Mouse (Mus musculus) liver, adult 2 months (tissue): ENCODE measurements around the gene Gpatch2l. TPM values are rescaled to one million over a fixed set of nuclear protein-coding genes. Genes with fewer than 3 reads are reported as not detected.
A peak's percentile ranks its signal among the peaks of the same experiment; 100 is the strongest.

Experiments
- DNase-seq: peaks from one replicate; pipeline ENCODE4 v3.0.0-alpha.2; 2011; ENCODE audit warnings: low read depth, low spot score; ENCODE audit errors: extremely low read depth
- H3K27ac ChIP-seq: fragments of 200-500 bp; replicated peaks from 2 replicates; pipeline ENCODE4 v1.5.1; 2012; ENCODE audit warnings: low read depth, mild to moderate bottlenecking, control low read depth, inconsistent platforms, low read length; ENCODE audit not compliant: insufficient read depth
- H3K27me3 ChIP-seq: fragments of 200-500 bp; 2 replicates; pipeline ENCODE4 v1.6.1; 2012; ENCODE audit warnings: mild to moderate bottlenecking, moderate library complexity, low read length, inconsistent platforms; ENCODE audit not compliant: control insufficient read depth, insufficient read depth
- H3K36me3 ChIP-seq: fragments of 200-500 bp; 2 replicates; pipeline ENCODE4 v1.6.1; 2012; ENCODE audit warnings: low read length, inconsistent platforms; ENCODE audit not compliant: control insufficient read depth, insufficient read depth
- H3K4me1 ChIP-seq: fragments of 200-500 bp; 2 replicates; pipeline ENCODE4 v1.6.1; 2011; ENCODE audit warnings: low read length; ENCODE audit not compliant: control insufficient read depth, insufficient read depth
- H3K4me3 ChIP-seq: fragments of 200-500 bp; 2 replicates; pipeline ENCODE4 v1.5.1; 2011; ENCODE audit warnings: low read depth, mild to moderate bottlenecking, control low read depth, low read length, moderate library complexity; ENCODE audit not compliant: insufficient read depth
- H3K79me2 ChIP-seq: fragments of 200-500 bp; 2 replicates; pipeline ENCODE4 v1.6.1; 2012; ENCODE audit warnings: inconsistent platforms, mild to moderate bottlenecking, low read length, moderate library complexity; ENCODE audit not compliant: control insufficient read depth, insufficient read depth
- H3K9ac ChIP-seq: fragments of 200-500 bp; 2 replicates; pipeline ENCODE4 v1.6.1; 2012; ENCODE audit warnings: low read depth, mild to moderate bottlenecking, control low read depth, inconsistent platforms, low read length
- CTCF ChIP-seq: fragments of 200-500 bp; IDR thresholded peaks from 2 replicates; pipeline ENCODE4 v1.5.1; 2011; ENCODE audit warnings: low read depth, low read length, control low read depth
- POLR2A ChIP-seq: fragments of 200-500 bp; IDR thresholded peaks from 2 replicates; pipeline ENCODE4 v1.6.1; 2011; ENCODE audit warnings: low read length, control low read depth; ENCODE audit not compliant: insufficient read depth; ENCODE audit errors: extremely low read depth
- WGBS: fragments of 180-500 bp; shearing (Covaris S2); methylation state at CpG from one replicate; pipeline ENCODE4 v1.1.7; 2018; 5-methylcytosine and 5-hydroxymethylcytosine counted together
- polyA plus RNA-seq: library from polyadenylated mRNA; depleted of rRNA; stranded (reverse); fragments of >200 nt; gene quantifications from 2 replicates; pipeline ENCODE4 v1.2.3, GENCODE M21; 2012
- total RNA-seq: library from RNA; depleted of rRNA; stranded (reverse); fragments of >200 nt; gene quantifications from 2 replicates; pipeline ENCODE4 v1.2.3, GENCODE M21; 2014

Gene Gpatch2l
- total and polyA plus RNA-seq, 2 experiments = 6.1 to 8.7 TPM

DNA sequence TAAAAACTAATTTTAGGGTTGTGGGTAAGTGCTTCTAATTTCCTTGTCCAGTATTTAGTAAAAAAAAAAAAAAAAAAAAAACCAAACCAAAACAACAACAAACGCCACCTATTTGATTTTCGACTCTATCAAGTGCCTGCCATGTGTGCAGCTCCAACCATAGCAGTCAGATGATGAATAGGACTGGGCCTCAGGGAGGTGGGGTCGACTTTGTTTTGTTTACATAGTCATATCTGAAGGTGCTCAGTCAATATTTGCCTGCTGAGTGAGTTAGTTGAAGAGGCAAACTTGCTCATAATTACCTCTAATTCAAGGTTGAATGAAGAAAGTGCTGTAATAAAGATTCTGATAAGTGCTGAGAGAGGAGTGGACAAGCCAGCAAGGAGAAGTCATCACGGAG lies 7.4 kb upstream of the Gpatch2l start:
- WGBS = 43% methylated on average over 4 of the region's 4 CpGs

DNA sequence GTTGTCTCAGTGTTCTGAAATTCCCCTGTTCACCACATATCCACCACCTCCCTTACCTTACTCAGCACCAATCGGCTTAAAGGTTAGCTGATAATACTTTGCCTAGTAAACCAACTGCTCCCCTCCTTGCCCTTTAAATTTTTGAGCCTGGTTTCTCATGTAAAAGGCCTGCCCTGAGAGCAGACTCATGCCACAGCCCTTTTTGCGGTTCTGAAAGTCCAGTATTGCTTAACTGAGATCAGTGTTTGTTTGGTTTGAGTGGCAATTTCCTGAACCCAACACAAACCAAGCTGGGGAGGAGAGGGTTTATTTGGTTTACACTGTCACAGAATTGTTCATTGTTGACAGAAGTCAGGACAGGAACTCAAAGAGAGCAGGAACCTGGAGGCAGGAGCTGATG lies 2.9 kb upstream of the Gpatch2l start:
- H3K9ac ChIP-seq = no peak overlapping the region
- peaks cover 6% of the 10 kb centered on the region; the same call in 1 of the 2 replicates for H3K79me2 ChIP-seq

More for the DNA sequence above, 7.4 kb upstream of the Gpatch2l start:
- Histone ChIP-seq H3K27me3 (no peaks in the 10 kb centered on the region), H3K27ac (no peak overlapping the region), H3K36me3 (no peaks in the 10 kb centered on the region), H3K4me1 (no peaks in the 10 kb centered on the region), H3K9ac (no peak overlapping the region), H3K4me3 (no peak overlapping the region), H3K79me2 (no peaks in the 10 kb centered on the region)
- no peak for DNase-seq
- TF ChIP-seq POLR2A = no peak
- no peak for TF ChIP-seq CTCF

DNA sequence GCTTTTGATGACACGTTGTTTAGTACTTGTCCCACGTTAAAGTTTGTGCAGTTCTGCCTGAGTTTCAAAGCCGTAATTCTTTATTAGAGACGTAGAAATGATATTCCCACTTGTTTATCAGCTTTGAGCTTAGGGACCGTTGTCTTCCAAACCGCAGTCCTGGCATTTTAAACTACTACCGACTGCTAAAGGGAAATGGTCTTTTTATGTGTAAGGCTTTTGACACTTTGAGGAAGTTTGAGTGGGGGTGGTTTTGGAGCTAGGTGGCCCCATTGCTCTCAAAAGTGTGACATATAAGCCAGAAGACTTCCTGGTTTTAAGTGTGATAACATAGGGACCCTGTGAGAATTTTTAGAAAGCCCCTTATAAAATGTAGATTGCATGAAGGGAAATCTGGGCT lies 905 bp downstream of the Gpatch2l start:
- no peak for DNase-seq
- TF ChIP-seq CTCF (no peak), POLR2A (no peak)
- peak overlapping the region; percentile 93 for H3K9ac ChIP-seq
- WGBS = 6% methylated on average over 7 of the region's 7 CpGs
- H3K27ac ChIP-seq = no peak overlapping the region; the same call in 1 of the 2 replicates
- H3K36me3 ChIP-seq = peaks cover 4% of the 10 kb centered on the region
- no peaks in the 10 kb centered on the region; the same call in 1 of the 2 replicates for H3K4me1 ChIP-seq
- no peaks in the 10 kb centered on the region for H3K27me3 ChIP-seq
- peaks cover 16% of the 10 kb centered on the region; the same call in 1 of the 2 replicates for H3K79me2 ChIP-seq
- H3K4me3 ChIP-seq = peak overlapping the region; percentile 93

More for the DNA sequence above, 2.9 kb upstream of the Gpatch2l start:
- Histone ChIP-seq H3K4me1 (no peaks in the 10 kb centered on the region; the same call in 1 of the 2 replicates), H3K36me3 (no peaks in the 10 kb centered on the region), H3K27ac (no peak overlapping the region; the same call in 1 of the 2 replicates), H3K4me3 (no peak overlapping the region), H3K27me3 (no peaks in the 10 kb centered on the region)
- peak; percentile 94 for DNase-seq
- no peak for TF ChIP-seq CTCF
- no peak for TF ChIP-seq POLR2A
- 44% methylated on average over 2 of the region's 2 CpGs for WGBS

DNA sequence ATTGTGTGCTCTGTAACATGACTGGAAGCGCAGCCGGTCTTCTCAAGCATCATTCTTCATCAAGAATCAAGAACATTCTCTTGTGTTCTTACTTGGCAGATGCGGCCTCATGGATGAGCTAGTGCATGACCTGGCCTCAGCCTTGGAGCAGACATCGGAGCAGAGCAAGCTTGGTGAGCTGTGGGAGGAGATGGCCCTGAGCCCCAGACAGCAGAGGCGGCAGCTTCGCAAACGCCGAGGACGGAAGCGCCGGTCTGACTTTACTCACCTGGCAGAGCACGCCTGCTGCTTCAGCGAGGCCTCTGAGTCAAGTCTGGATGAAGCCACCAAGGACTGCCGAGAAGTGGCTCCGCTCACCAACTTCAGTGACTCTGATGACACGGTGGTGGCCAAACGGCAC lies 2.3 kb downstream of the Gpatch2l start:
- peaks cover 16% of the 10 kb centered on the region; the same call in 1 of the 2 replicates for H3K79me2 ChIP-seq
- no peak overlapping the region for H3K4me3 ChIP-seq
- H3K36me3 ChIP-seq = peaks cover 4% of the 10 kb centered on the region
- WGBS = 93% methylated on average over 17 of the region's 17 CpGs
- H3K27ac ChIP-seq = no peak overlapping the region
- H3K27me3 ChIP-seq = no peaks in the 10 kb centered on the region
- TF ChIP-seq CTCF = no peak
- TF ChIP-seq POLR2A = no peak
- no peak overlapping the region for H3K9ac ChIP-seq
- no peak for DNase-seq
- H3K4me1 ChIP-seq = no peaks in the 10 kb centered on the region; the same call in 1 of the 2 replicates

DNA sequence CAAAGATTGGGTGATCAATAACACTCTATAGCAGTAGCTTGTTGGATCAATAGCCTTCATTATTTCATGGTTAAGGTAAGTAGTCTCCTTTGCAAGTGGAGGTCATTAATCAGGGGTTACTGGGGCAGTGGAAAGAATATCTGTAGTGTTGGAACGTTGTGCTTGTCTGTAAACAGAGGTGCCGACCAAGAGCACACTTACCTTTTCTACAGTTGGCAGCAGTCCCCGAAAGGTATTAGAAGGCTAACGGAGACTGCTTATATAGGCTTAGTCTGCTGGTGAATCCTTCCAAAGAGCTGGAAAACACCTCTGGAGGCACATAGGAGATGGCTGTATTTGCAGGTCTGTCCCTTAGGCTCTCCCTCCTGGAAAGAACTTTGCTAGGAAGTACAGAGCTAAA lies 8.5 kb downstream of the Gpatch2l start:
- Histone ChIP-seq H3K27me3 (no peaks in the 10 kb centered on the region), H3K27ac (no peak overlapping the region), H3K9ac (no peak overlapping the region), H3K4me1 (peaks cover 14% of the 10 kb centered on the region), H3K4me3 (no peak overlapping the region), H3K36me3 (peaks cover 1% of the 10 kb centered on the region; the same call in 1 of the 2 replicates), H3K79me2 (peaks cover 12% of the 10 kb centered on the region; the same call in 1 of the 2 replicates)
- TF ChIP-seq CTCF (no peak), POLR2A (no peak)
- 24% methylated on average over 4 of the region's 4 CpGs for WGBS
- peak; percentile 92 for DNase-seq

DNA sequence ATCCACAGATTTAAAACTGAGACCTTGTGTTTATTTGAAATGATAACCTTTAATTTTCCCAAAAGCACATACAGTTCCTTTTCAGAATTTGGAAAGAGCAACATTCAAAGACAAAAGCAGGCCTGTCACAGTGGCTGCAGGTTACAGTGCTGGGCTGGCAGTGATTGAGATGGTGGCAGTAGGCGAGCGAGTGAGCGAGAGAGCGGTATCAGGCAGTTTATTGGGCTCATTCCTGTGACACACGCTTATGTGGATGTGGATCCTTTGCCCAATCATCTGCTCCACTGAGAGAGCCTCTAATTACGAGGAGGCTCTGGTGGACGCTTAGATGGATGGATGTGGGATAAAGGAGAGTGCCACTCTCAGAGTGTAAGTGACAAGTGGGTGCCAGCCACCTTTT lies 13.3 kb downstream of the Gpatch2l start:
- WGBS = 97% methylated on average over 7 of the region's 7 CpGs
- Histone ChIP-seq H3K4me1 (peaks cover 9% of the 10 kb centered on the region), H3K4me3 (no peak overlapping the region), H3K36me3 (peaks cover 3% of the 10 kb centered on the region; the same call in 1 of the 2 replicates), H3K9ac (no peak overlapping the region), H3K79me2 (peaks cover 10% of the 10 kb centered on the region; the same call in 1 of the 2 replicates), H3K27me3 (no peaks in the 10 kb centered on the region), H3K27ac (no peak overlapping the region)
- DNase-seq = no peak
- TF ChIP-seq CTCF = no peak
- TF ChIP-seq POLR2A = no peak
